Mouse (Mus musculus) cerebellum, postnatal 4 days (tissue): Measurements from ENCODE around the gene Dgki.

Source experiments
- DNase-seq, 2 experiments: peaks; one replicate each; pipeline ENCODE4 v3.0.0; 2022; ENCODE audit warnings: low spot score in 2 of 2, mixed read lengths in 1 of 2

Gene Dgki

GRCm38 (mm10) chr6:36845288-36845687 lies 454.7 kb downstream of the Dgki start:
- DNase-seq = no peak

- peak in 1 of 2 experiments; percentile 65 for DNase-seq
Observed at GRCm38 (mm10) chr6:36844258-36844657, 455.7 kb downstream of the Dgki start.

- no peak for DNase-seq
Observed at GRCm38 (mm10) chr6:36843031-36843488, 456.9 kb downstream of the Dgki start.

- DNase-seq = no peak
Observed at GRCm38 (mm10) chr6:36842101-36842922, 457.7 kb downstream of the Dgki start.

GRCm38 (mm10) chr6:36841701-36842100 lies 458.3 kb downstream of the Dgki start:
- no peak for DNase-seq

GRCm38 (mm10) chr6:36841174-36841573 lies 458.8 kb downstream of the Dgki start:
- no peak for DNase-seq

GRCm38 (mm10) chr6:36838747-36839146 lies 461.2 kb downstream of the Dgki start:
- DNase-seq = no peak

- DNase-seq = no peak
Observed at GRCm38 (mm10) chr6:36835351-36835750, 464.6 kb downstream of the Dgki start.

- DNase-seq = no peak
Observed at GRCm38 (mm10) chr6:36834695-36835265, 465.2 kb downstream of the Dgki start.

- no peak for DNase-seq
Observed at GRCm38 (mm10) chr6:36832681-36833080, 467.3 kb downstream of the Dgki start.

- no peak for DNase-seq
Observed at GRCm38 (mm10) chr6:36832207-36832606, 467.8 kb downstream of the Dgki start.

GRCm38 (mm10) chr6:36830371-36830925 lies 469.5 kb downstream of the Dgki start:
- no peak for DNase-seq

- no peak for DNase-seq
Observed at GRCm38 (mm10) chr6:36819784-36820050, 480.3 kb downstream of the Dgki start.

GRCm38 (mm10) chr6:36819019-36819783 lies 480.8 kb downstream of the Dgki start:
- peak; percentile 70 to 96 for DNase-seq

- no peak for DNase-seq
Observed at GRCm38 (mm10) chr6:36818281-36819018, 481.5 kb downstream of the Dgki start.

- DNase-seq = no peak
Observed at GRCm38 (mm10) chr6:36816666-36817065, 483.3 kb downstream of the Dgki start.

- no peak for DNase-seq
Observed at GRCm38 (mm10) chr6:36815992-36816391, 484.0 kb downstream of the Dgki start.

- DNase-seq = no peak
Observed at GRCm38 (mm10) chr6:36812666-36813515, 487.1 kb downstream of the Dgki start.

- peak in 1 of 2 experiments; percentile 35 for DNase-seq
Observed at GRCm38 (mm10) chr6:36810448-36810847, 489.5 kb downstream of the Dgki start.

- peak; percentile 29 to 61 for DNase-seq
Observed at GRCm38 (mm10) chr6:36809747-36810285, 490.2 kb downstream of the Dgki start, which contains the start of gene Ptn. Gene Ptn, minus strand, starts transcription at chr6:36810220.
